Mouse (Mus musculus): ENCODE measurements around the gene 4930519G04Rik. TPM values are rescaled to one million over a fixed set of nuclear protein-coding genes. Genes with fewer than 3 reads are reported as not detected.

4930519G04Rik gene
- polyA plus RNA-seq, 1 experiment from 2014 or later: not detected

DNA sequence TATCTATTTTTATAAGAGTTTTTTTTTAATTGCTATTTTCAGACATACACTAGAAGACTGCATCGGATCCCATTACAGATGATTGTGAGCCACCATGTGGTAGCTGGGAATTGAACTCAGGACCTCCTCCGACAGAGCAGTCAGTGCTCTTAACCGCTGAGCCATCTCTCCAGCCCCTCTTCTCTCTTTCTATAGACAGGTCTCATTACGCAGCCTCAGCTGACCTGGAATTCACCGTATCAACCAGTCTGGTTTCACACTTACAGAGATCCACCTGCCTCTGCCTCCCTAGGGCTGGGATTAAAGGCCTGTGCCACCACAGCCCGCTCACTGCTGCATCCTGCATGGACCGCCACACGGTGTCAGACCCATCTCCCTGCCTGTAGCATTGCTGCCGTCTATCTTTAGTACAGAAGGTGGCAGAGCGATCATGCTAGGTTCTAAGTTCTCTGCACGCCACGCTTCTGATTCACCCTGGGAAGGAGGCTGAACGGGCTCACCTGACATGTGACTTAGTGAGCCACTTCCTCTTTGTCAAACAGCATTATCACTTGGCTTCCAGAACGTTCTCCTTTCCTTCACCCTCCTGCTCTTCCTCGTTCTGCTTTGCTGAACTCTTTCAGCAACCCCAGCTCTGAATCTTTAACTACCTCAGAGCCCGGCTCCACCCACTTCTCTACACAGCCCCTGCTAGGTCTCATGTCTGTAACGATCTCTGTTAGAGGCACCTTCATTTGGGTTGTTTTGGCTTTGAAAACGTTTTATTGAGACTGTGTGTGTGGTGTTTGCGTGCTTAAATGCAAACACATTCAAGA lies 68.3 kb downstream of the 4930519G04Rik start:
- Histone ChIP-seq H3K4me3 (no peak overlapping the region), H3K4me1 (peaks cover 9% of the 10 kb centered on the region; the same call in 1 of the 2 replicates), H3K27ac (no peak overlapping the region), H3K36me3 (replicated peaks) (no peaks in the 10 kb centered on the region), H3K9me3 (no peaks in the 10 kb centered on the region), H3K27me3 (ENCODE audit: poor library complexity, severe bottlenecking) (no peaks in the 10 kb centered on the region)
- no peak for DNase-seq (ENCODE audit: extremely low spot score, low spot score)
- WGBS: 82% methylated on average over 19 of the region's 19 CpGs

DNA sequence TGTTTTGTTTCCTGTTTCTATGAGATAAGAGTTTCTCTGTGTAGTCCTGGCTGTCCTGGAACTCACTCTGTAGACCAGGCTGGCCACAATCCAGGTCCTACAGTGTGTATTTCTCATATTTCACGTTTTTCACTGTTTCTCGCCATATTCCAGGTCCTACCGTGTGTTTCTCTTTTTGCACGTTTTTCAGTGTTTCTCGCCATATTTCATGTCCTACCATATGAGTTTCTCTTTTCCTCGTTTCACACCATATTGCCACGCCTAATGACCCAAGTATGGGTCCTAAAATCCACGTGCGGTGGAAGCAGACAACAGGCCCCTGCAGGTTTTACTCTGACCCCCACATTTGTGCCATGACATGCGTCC lies 68.9 kb downstream of the 4930519G04Rik start:
- Histone ChIP-seq H3K4me1 (peaks cover 9% of the 10 kb centered on the region; the same call in 1 of the 2 replicates), H3K27me3 (ENCODE audit: poor library complexity, severe bottlenecking) (no peaks in the 10 kb centered on the region), H3K27ac (no peak overlapping the region), H3K4me3 (no peak overlapping the region), H3K9me3 (no peaks in the 10 kb centered on the region), H3K36me3 (replicated peaks) (no peaks in the 10 kb centered on the region)
- WGBS: 70% methylated on average over 10 of the region's 10 CpGs
- DNase-seq (ENCODE audit: extremely low spot score, low spot score): no peak

DNA sequence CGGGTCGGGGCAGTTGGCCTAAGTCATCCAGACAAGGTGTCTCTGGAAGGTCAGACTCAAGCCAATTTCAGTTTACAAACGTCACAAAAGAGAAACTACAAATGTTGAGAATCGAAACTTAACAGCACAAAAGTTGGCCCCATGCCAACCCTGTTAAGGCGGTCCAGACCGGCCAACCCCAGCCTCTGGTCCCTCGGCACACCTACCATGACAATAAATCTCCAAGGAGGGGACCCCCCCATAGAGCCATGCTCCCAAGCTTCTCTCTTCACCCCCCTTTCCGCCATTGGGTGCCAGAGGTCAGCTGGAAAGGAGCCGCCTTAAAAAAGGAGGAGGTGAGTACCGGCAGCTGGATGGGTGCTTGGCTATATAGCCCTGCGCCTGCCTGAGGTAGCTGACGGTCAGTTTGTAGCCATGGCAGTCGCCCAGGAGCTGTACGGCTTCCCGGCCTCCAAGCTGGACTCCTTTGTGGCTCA lies 69.6 kb downstream of the 4930519G04Rik start, which contains the start of gene Oasl1:
TSS of gene Oasl1 (plus strand) at position 243 of the 476 bp plus-strand sequence.
- H3K36me3 ChIP-seq (replicated peaks): no peaks in the 10 kb centered on the region
- H3K27me3 ChIP-seq (ENCODE audit: poor library complexity, severe bottlenecking): no peaks in the 10 kb centered on the region
- H3K27ac ChIP-seq: 0 out of 2 replicates have a peak within 1 kb of the TSS, but pooled peaks have one; percentile 11
- WGBS: 75% methylated on average over 15 of the region's 15 CpGs
- no peaks in the 10 kb centered on the region for H3K9me3 ChIP-seq
- no peak for DNase-seq (ENCODE audit: extremely low spot score, low spot score)
- H3K4me1 ChIP-seq: peaks cover 9% of the 10 kb centered on the region; the same call in 1 of the 2 replicates
- H3K4me3 ChIP-seq: no peak within 1 kb of the TSS

DNA sequence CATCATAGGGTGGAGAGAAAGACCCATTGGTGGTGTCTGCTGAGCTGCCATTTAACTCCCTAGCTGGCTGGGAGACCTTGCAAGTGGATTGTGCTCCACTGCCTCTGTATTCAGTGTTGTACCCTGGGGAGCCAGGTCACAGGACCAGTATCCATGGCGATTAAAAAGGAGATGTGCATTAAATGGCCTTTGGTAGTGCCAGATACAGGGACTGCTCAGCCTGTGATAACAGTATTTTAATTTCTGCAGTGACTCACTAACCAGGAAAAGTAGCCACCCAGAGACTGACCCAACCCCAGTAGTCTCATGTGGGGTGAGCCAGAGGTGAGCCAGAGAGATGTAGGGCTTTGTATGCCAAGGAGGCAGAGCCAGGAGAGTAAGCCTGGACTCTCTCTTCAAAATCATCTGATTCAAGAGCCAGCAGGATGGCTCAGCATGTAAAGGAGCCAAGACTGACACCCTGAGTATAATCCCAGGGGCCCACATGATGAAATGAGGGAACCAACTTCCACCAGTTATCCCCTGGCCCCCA lies 72.8 kb downstream of the 4930519G04Rik start:
- Histone ChIP-seq H3K27ac (no peak overlapping the region), H3K4me3 (no peak overlapping the region), H3K27me3 (ENCODE audit: poor library complexity, severe bottlenecking) (no peaks in the 10 kb centered on the region), H3K9me3 (no peaks in the 10 kb centered on the region), H3K36me3 (replicated peaks) (no peaks in the 10 kb centered on the region), H3K4me1 (peaks cover 9% of the 10 kb centered on the region; the same call in 1 of the 2 replicates)
- 90% methylated on average over 1 of the region's 1 CpGs for WGBS
- DNase-seq (ENCODE audit: extremely low spot score, low spot score): no peak

DNA sequence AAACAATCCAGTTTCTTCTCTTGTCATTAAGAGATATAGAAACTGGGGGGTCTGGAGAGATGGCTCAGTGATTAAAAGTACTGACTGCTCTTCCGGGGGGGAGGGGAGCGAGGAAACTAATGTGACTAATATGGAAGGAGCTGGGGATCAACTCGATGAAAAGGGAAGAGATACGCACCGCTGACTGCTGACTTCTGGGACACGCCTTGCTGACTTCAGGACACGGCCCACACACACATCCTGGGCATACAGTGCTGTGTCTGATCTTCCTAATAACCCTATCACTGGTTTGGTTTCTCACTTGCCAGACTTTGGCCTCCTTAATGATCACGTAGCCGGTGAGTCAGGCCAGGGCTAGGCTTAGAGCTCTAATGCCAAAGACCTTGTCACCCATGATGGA lies 73.3 kb downstream of the 4930519G04Rik start:
- DNase-seq (ENCODE audit: extremely low spot score, low spot score): no peak
- 86% methylated on average over 9 of the region's 9 CpGs for WGBS
- no peak overlapping the region for H3K27ac ChIP-seq
- H3K27me3 ChIP-seq (ENCODE audit: poor library complexity, severe bottlenecking): no peaks in the 10 kb centered on the region
- no peak overlapping the region for H3K4me3 ChIP-seq
- peaks cover 9% of the 10 kb centered on the region; the same call in 1 of the 2 replicates for H3K4me1 ChIP-seq
- H3K36me3 ChIP-seq (replicated peaks): no peaks in the 10 kb centered on the region
- no peaks in the 10 kb centered on the region for H3K9me3 ChIP-seq

DNA sequence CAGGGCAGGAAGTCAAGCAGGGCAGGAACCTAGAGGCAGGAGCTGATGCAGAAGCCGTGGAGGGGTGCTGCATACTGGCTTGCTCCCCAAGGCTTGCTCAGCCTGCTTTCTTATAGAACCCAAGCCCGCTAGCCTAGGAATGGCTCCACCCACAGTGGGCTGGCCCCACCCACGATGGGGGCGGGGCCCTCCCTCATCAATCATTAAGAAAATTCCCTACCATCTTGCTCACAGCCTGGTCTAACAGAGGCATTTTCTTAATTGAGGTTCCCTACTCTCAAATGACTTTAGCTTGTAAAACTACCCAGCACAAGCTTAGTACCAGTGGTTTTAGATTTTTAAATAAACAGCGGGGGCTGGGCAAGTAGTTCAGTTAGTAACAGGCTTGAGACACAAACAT lies 78.2 kb downstream of the 4930519G04Rik start:
- DNase-seq (ENCODE audit: extremely low spot score, low spot score): no peak
- peaks cover 15% of the 10 kb centered on the region for H3K4me1 ChIP-seq
- no peaks in the 10 kb centered on the region for H3K9me3 ChIP-seq
- H3K4me3 ChIP-seq: no peak overlapping the region
- WGBS: 73% methylated on average over 5 of the region's 5 CpGs
- H3K36me3 ChIP-seq (replicated peaks): no peaks in the 10 kb centered on the region
- no peak overlapping the region for H3K27ac ChIP-seq
- no peaks in the 10 kb centered on the region for H3K27me3 ChIP-seq (ENCODE audit: poor library complexity, severe bottlenecking)

DNA sequence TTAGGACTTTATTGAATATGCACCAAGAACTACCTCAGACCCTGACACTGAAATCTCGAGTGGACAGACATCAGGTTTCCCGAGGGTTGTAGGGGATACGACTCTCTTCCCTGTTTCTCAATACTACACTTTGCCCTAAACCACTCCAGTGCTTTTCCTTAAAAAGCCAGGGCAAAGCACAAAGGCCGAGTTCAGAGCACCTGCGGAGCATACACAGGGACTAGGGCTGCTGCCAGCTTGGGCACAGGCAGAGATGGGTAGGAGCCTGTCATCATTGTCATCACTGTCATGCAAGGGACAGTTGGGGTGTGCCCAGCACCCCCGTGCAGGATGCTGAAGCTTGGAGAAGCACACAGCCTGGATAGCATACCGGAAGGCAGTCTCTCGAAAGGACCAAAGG lies 79.7 kb downstream of the 4930519G04Rik start:
- Histone ChIP-seq H3K27ac (no peak overlapping the region), H3K36me3 (replicated peaks) (no peaks in the 10 kb centered on the region), H3K4me3 (no peak overlapping the region), H3K9me3 (peaks cover 1% of the 10 kb centered on the region; the same call in 1 of the 2 replicates), H3K4me1 (peaks cover 22% of the 10 kb centered on the region), H3K27me3 (ENCODE audit: poor library complexity, severe bottlenecking) (no peaks in the 10 kb centered on the region)
- DNase-seq (ENCODE audit: extremely low spot score, low spot score): no peak
- 83% methylated on average over 8 of the region's 8 CpGs for WGBS

Small RNA genes lying within 50 kb of the gene (microRNA-seq; reads per million reads assigned to microRNA genes)
- gene Mir6240: 27.5 reads per million, percentile 34 among the genes with 10 or more reads in this experiment

Other genes starting within 250 kb of the 4930519G04Rik start
- gene Trpv4, start 195.2 kb upstream of the 4930519G04Rik start, polyA plus RNA-seq (2016; fragmentation: Nextera tagmentation; extraction: Ambion mirVana): 0.17 and 0.31 TPM in 2 replicates
- gene Gltp, start 162.7 kb upstream of the 4930519G04Rik start, polyA plus RNA-seq (2016; fragmentation: Nextera tagmentation; extraction: Ambion mirVana): 86.9 and 88.8 TPM in 2 replicates
- gene Tchp, start 145.9 kb upstream of the 4930519G04Rik start, polyA plus RNA-seq (2016; fragmentation: Nextera tagmentation; extraction: Ambion mirVana): 20.9 and 22.6 TPM in 2 replicates
- gene Ankrd13a, start 79.0 kb upstream of the 4930519G04Rik start, polyA plus RNA-seq (2016; fragmentation: Nextera tagmentation; extraction: Ambion mirVana): 38.3 and 39.5 TPM in 2 replicates
- 33.1 and 34.2 TPM in 2 replicates for gene Git2, start 78.1 kb upstream of the 4930519G04Rik start, polyA plus RNA-seq (2016; fragmentation: Nextera tagmentation; extraction: Ambion mirVana)
- 118 and 119 TPM in 2 replicates for gene 1500011B03Rik, start 30.2 kb upstream of the 4930519G04Rik start, polyA plus RNA-seq (2016; fragmentation: Nextera tagmentation; extraction: Ambion mirVana)
- 0.14 and 0.15 TPM in 2 replicates for gene Gm9936, start 5.0 kb downstream of the 4930519G04Rik start, polyA plus RNA-seq (2016; fragmentation: Nextera tagmentation; extraction: Ambion mirVana)
- gene Oasl2, start 43.3 kb downstream of the 4930519G04Rik start, polyA plus RNA-seq (2016; fragmentation: Nextera tagmentation; extraction: Ambion mirVana): 0.34 and 0.45 TPM in 2 replicates
- gene Oasl1, start 69.6 kb downstream of the 4930519G04Rik start, polyA plus RNA-seq (2016; fragmentation: Nextera tagmentation; extraction: Ambion mirVana): not detected in 2 replicates
- gene 2210016L21Rik, start 88.5 kb downstream of the 4930519G04Rik start, polyA plus RNA-seq (2016; fragmentation: Nextera tagmentation; extraction: Ambion mirVana): 41.5 and 43.3 TPM in 2 replicates
- gene Hnf1a, start 117.4 kb downstream of the 4930519G04Rik start, polyA plus RNA-seq (2016; fragmentation: Nextera tagmentation; extraction: Ambion mirVana): not detected in 2 replicates
- 11.8 and 13.3 TPM in 2 replicates for gene Sppl3, start 157.5 kb downstream of the 4930519G04Rik start, polyA plus RNA-seq (2016; fragmentation: Nextera tagmentation; extraction: Ambion mirVana)
- gene Gm10401, start 244.6 kb downstream of the 4930519G04Rik start, polyA plus RNA-seq (2016; fragmentation: Nextera tagmentation; extraction: Ambion mirVana): 18.3 and 22.9 TPM in 2 replicates